Mouse (Mus musculus) embryo, embryonic 10.5 days (tissue): ENCODE measurements around the gene Usp20.
"Not testable (repeated sequence)": the region's sequence is repeated elsewhere in the genome, so short reads cannot be mapped to it uniquely, and the experiment has no call there.

Experiments used
- DNase-seq: peaks from one replicate; pipeline ENCODE4 v3.0.0-alpha.2; 2015; ENCODE audit warnings: low spot score

Gene Usp20

DNA sequence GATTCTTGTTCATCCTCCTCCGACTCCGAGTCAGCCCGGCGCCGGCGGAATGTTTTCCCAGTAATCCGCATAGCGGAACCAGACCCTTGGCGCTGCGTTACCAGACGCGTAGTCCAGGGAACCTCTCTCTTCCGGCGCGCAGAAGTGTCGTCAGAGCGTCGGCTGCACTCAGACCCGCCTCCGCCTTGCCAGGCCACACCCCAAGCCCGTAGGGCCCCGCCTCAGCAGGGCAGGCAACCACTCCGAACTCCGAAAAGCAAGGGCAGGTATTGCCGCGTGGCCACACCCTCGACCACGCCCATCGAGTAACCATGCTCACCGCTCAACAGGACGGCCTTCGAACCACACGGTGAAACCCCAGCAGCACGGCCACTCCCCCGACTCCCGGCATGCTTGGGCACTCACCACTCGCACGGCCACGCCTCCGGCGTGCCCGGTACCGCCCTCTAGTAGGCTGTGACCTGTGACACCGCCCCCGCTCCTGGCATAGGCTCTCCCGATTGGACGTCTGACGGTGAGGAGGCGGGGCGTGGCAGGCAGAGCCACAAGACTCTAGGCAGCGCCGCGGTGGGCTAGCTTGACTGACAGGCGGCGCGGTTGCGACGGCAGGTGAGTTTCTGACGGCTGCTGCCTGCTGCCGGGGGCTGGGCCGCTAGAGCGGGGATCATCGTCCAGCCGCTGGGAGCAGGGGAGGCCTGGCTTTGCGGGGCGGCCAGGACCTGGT lies at the start of gene Usp20, which contains the start of gene BC005624:
Gene Usp20, plus strand, starts transcription at position 490 of the 724 bp plus-strand sequence.
Gene BC005624, minus strand, starts transcription at position 412 of the 724 bp plus-strand sequence.
- DNase-seq, result peak; percentile 100

- no peak for DNase-seq
Measured at GRCm38 (mm10) chr2:30933032-30933431, 49.0 kb upstream of the Usp20 start.

DNA sequence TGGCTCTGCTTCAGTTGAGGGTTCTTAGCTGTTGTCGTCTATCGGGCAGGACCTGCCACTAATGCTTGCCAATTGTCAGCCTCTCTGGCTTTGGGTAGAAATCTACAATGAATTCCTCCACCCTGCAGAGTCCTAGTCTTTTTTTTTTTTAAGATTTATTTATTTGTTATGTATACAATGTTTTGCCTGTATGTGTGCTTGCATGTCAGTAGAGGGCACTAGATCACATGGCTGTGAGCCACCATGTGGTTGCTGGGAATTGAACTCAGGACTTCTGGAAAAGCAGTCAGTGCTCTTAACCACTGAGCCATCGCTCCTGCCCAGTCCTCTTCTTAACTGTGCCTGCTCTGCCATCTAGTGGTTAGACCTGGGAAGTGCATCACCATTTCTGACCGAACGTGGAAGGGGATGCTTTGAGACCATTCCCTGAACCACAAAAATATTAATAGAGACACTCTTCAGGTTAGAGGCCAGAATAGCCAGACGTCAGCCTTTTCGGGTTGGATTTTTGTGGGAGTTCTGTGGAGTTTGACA lies 48.1 kb upstream of the Usp20 start:
- DNase-seq, result peak; percentile 91

DNA sequence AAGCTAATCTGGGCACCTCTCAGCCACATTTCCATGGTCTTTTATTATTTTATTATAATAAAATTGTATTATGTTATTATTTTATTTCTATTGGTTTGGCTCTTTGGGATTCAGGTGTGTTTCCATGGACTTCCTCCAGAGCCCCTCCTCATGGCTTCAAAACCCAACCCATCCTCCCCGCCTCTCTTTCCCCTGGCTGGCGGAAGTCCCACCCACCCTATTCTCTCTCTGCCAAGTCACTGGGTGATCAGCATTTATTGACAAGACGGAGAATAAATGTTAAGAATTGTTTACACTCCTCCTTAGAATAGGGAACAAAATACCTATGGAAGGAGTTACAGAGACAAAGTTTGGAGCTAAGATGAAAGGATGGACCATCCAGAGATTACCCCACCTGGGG lies 45.3 kb upstream of the Usp20 start:
- DNase-seq, result no peak

DNA sequence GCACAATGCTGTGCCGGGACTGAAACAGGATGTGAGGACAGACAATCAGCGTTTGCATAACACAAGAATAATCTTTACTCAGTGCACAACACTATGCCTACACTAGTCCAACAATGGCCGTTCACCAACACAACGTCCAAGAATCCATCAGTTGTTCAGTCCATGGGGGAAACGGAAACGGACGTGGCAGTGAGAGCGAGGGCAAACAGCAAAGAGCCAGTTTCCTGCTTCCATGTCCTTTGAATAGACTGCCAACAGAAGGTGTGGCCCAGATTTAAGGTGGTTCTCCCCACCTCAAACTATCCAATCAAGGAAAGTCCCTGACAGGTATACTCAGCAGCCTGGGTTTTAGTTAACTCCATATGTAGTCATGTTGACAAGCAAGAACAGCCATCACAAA lies 44.3 kb upstream of the Usp20 start:
- no peak for DNase-seq

- no peak for DNase-seq
Measured at GRCm38 (mm10) chr2:30938574-30938991, 43.5 kb upstream of the Usp20 start.

DNA sequence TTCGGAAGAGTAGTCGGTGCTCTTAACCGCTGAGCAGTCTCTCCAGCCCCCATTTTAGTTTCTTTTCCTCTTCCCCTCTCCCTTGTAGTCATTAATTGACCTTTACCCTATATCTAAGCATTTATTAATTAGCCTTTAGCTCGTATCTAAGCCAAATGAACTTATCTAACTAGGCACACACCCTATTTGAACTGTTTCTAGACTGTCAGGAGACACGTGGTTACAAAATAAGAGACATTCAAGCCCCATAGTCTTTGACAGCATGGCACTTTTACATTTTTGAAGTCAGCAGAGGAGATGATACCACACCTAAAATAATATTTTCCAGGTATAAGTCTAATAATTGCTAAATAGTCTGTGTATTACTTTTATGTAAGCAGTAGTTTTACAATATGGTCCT lies 40.5 kb upstream of the Usp20 start:
- no peak for DNase-seq

GRCm38 (mm10) chr2:30942116-30942515 lies 40.0 kb upstream of the Usp20 start:
- DNase-seq, result not testable (repeated sequence)

GRCm38 (mm10) chr2:30942603-30943011 lies 39.5 kb upstream of the Usp20 start:
- peak; percentile 90 for DNase-seq

DNA sequence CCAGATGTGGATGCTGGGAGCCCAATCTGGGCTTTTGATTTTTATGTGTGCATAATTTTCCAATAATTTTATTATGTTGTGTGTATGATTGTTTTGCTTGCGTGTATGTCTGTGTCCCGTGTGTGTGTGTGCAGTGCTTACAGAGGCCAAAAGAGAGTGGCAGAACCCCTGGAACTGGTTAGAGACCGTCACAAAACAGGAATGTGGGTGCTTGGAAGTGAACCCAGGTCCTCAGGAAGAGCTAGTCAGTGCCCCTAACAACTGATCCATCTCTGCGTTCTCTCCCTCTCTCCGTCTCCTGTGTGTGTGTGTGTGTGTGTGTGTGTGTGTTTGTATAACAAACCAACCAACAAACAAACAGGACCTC lies 29.6 kb upstream of the Usp20 start:
- no peak for DNase-seq

GRCm38 (mm10) chr2:30952824-30953490 lies 29.1 kb upstream of the Usp20 start, which contains the start of gene Tor1b:
Tor1b (plus strand) TSS chr2:30952959.
- peak; percentile 97 for DNase-seq

- no peak for DNase-seq
Measured at GRCm38 (mm10) chr2:30954797-30955196, 27.3 kb upstream of the Usp20 start.

GRCm38 (mm10) chr2:30957511-30957910 lies 24.6 kb upstream of the Usp20 start:
- DNase-seq, result no peak

- no peak for DNase-seq
Measured at GRCm38 (mm10) chr2:30958726-30959125, 23.4 kb upstream of the Usp20 start.

- no peak for DNase-seq
Measured at GRCm38 (mm10) chr2:30959856-30960255, 22.2 kb upstream of the Usp20 start.

GRCm38 (mm10) chr2:30962570-30963254 lies 19.4 kb upstream of the Usp20 start:
- no peak for DNase-seq

DNA sequence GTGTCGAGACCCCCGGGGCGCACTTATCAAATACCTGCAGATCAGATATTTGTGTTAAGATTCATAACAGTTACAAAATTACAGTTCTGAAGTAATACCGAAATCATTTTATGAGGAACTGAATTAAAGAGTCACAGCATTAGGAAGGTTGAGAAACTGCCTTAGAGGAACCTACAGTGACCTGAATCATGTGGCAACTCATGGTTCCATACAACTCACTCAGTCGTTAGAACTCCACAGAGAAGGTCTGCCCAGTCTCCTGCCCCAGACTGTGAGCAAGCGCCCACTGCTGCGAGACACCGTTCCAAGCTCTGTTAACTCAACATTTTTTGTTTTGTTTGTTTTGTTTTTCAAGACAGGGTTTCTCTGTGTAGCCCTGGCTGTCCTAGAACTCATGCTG lies 16.5 kb upstream of the Usp20 start:
- DNase-seq, result no peak

GRCm38 (mm10) chr2:30966826-30967225 lies 15.3 kb upstream of the Usp20 start:
- no peak for DNase-seq

- DNase-seq, result peak; percentile 94
Measured at GRCm38 (mm10) chr2:30967352-30968327, 14.4 kb upstream of the Usp20 start, which contains the start of gene Tor1a. Tor1a (minus strand) TSS chr2:30967933.

- no peak for DNase-seq
Measured at GRCm38 (mm10) chr2:30983024-30983423, 945 bp downstream of the Usp20 start.
